Mouse (Mus musculus): Measurements from ENCODE around the gene Rps6ka3. TPM values are rescaled to one million over a fixed set of nuclear protein-coding genes. Genes with fewer than 3 reads are reported as not detected.

Gene Rps6ka3
- polyA plus RNA-seq, 2 experiments = 6.8 to 20.5 TPM

DNA sequence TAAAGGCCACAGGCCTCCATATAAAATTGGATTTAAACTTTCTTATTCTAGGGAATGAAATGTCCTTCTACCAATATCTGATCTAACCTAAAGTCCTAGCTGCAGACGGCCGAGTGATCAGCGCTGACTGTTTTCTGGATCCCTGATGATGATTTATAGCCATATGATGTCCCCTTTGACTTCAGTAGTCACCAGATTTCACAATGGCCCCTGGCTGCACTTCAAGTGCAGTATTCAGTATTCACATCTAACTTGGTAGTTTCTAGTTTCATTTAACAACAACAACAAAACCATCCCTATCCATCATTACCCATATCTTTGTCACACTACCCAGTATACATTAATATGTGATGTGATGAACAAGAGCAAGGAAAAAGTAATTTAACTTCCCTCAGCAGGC is 154.4 kb downstream of the Rps6ka3 start:
- Histone ChIP-seq H3K27me3 (ENCODE audit: control insufficient read depth, insufficient read depth, low read length) (no peaks in the 10 kb centered on the region), H3K4me2 (replicated peaks; ENCODE audit: low read depth, low read length, severe bottlenecking) (no peak overlapping the region), H3K27ac (replicated peaks; ENCODE audit: low read depth, low read length) (no peak overlapping the region), H3K36me3 (ENCODE audit: control insufficient read depth, insufficient read depth, low read length) (peaks cover 11% of the 10 kb centered on the region; the same call in 1 of the 2 replicates), H3K9me3 (ENCODE audit: control insufficient read depth, low read length) (no peaks in the 10 kb centered on the region), H3K4me3 (replicated peaks; ENCODE audit: low read length) (no peak overlapping the region), H3K9ac (ENCODE audit: low read depth, low read length, severe bottlenecking) (no peak overlapping the region), H3K4me1 (ENCODE audit: control insufficient read depth, insufficient read depth, low read length) (no peaks in the 10 kb centered on the region)
- DNase-seq (ENCODE audit: low spot score) (no peak), ATAC-seq (ENCODE audit: low FRiP score, low read depth) (no peak)
- 88% methylated on average over 3 of the region's 3 CpGs for WGBS
- no peak for TF ChIP-seq POLR2A (IDR thresholded peaks at IDR 0.05; ENCODE audit: borderline replicate concordance, extremely low read depth, insufficient read depth, insufficient read length)

DNA sequence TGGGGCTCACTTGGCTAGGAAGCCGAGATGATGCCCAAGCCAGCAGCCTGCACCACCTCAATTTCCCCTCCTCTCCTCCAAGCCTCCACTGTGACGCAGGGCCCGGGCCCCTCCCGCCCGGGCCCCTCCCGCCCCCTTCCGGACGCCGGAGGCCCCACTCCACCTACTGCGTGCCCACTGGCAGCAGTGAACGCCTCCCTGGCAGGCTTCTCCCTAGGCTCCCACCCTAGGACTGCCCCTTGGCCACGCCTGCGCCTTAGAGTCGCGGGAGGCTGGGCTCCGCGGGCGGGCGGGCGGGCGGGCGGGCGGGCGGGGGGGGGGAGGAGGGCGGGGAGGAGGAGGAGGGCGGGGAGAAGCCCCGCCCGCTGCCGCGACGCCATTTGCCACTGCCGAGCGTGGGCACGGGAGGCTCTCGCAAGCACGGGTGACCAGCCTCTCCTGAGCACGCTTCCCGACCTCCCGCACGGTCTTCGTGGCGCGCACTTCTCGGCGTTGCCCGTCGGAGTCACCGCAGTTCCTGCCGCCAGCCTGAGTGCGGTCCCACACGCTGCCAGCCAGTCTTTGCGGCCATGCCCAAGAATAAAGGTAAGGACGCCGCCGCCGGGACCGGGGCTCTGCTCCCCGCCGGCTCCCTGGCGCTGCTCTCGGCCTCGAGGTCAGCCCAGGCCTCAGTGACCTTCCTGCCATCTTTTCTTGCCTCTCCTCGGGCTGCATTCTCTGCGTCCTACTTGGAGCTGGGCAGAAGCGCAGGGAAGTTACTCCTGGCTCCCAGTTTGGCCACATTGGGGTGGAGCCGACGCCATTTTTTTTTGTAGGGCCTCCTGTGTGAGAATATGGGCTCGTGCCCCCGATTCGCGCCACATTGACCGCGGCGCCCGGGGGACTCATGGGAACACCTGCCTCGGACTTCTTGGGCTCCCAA is 162.0 kb downstream of the Rps6ka3 start, which contains the start of gene Eif1ax:
TSS of gene Eif1ax (plus strand) at position 348 of the 922 bp plus-strand sequence.
- peak; percentile 72 for DNase-seq (ENCODE audit: low spot score)
- ATAC-seq (ENCODE audit: low FRiP score, low read depth) = peak; percentile 95
- Histone ChIP-seq H3K27ac (replicated peaks; ENCODE audit: low read depth, low read length) (peak within 1 kb of the TSS; percentile 80), H3K9me3 (ENCODE audit: control insufficient read depth, low read length) (no peaks in the 10 kb centered on the region), H3K9ac (ENCODE audit: low read depth, low read length, severe bottlenecking) (peak within 1 kb of the TSS; percentile 70), H3K27me3 (ENCODE audit: control insufficient read depth, insufficient read depth, low read length) (no peaks in the 10 kb centered on the region), H3K4me1 (ENCODE audit: control insufficient read depth, insufficient read depth, low read length) (no peaks in the 10 kb centered on the region), H3K4me2 (replicated peaks; ENCODE audit: low read depth, low read length, severe bottlenecking) (peak within 1 kb of the TSS; percentile 49), H3K4me3 (replicated peaks; ENCODE audit: low read length) (peak within 1 kb of the TSS; percentile 61), H3K36me3 (ENCODE audit: control insufficient read depth, insufficient read depth, low read length) (0 out of 2 replicates have a peak, but pooled peaks cover 2% of the 10 kb centered on the region)
- 10% methylated on average over 39 of the region's 76 CpGs for WGBS
- 0 out of 2 replicates have a peak, but pooled peaks have one; percentile 22 for TF ChIP-seq POLR2A (IDR thresholded peaks at IDR 0.05; ENCODE audit: borderline replicate concordance, extremely low read depth, insufficient read depth, insufficient read length)

DNA sequence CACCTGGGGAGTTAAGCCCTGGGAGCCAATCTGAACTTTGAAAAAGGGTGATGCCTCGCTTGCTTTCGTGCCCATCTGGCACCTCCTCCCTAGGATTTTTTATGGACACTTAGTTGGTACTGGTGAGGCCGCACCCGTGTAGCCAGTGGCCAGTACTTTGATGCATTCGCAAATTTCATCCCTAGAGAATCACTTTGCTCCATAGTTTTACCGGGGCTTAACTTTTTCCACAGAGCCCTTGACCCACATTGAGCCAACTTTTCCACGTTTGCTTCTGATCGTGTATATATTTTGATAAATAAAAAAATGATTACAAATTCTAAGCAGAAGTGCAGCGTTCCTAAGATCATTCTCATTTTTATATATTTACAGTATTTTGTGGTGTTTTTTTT is 162.6 kb downstream of the Rps6ka3 start:
- TF ChIP-seq POLR2A (IDR thresholded peaks at IDR 0.05; ENCODE audit: borderline replicate concordance, extremely low read depth, insufficient read depth, insufficient read length) = no peak
- Histone ChIP-seq H3K9me3 (ENCODE audit: control insufficient read depth, low read length) (no peaks in the 10 kb centered on the region), H3K36me3 (ENCODE audit: control insufficient read depth, insufficient read depth, low read length) (0 out of 2 replicates have a peak, but pooled peaks cover 2% of the 10 kb centered on the region), H3K4me1 (ENCODE audit: control insufficient read depth, insufficient read depth, low read length) (no peaks in the 10 kb centered on the region), H3K9ac (ENCODE audit: low read depth, low read length, severe bottlenecking) (peak overlapping the region; percentile 70), H3K27me3 (ENCODE audit: control insufficient read depth, insufficient read depth, low read length) (no peaks in the 10 kb centered on the region), H3K4me2 (replicated peaks; ENCODE audit: low read depth, low read length, severe bottlenecking) (peak overlapping the region; percentile 49), H3K27ac (replicated peaks; ENCODE audit: low read depth, low read length) (0 out of 2 replicates have a peak overlapping the region, but pooled peaks have one; percentile 80), H3K4me3 (replicated peaks; ENCODE audit: low read length) (peak overlapping the region; percentile 61)
- no peak for ATAC-seq (ENCODE audit: low FRiP score, low read depth)
- 14% methylated on average over 9 of the region's 9 CpGs for WGBS
- DNase-seq (ENCODE audit: low spot score) = no peak

DNA sequence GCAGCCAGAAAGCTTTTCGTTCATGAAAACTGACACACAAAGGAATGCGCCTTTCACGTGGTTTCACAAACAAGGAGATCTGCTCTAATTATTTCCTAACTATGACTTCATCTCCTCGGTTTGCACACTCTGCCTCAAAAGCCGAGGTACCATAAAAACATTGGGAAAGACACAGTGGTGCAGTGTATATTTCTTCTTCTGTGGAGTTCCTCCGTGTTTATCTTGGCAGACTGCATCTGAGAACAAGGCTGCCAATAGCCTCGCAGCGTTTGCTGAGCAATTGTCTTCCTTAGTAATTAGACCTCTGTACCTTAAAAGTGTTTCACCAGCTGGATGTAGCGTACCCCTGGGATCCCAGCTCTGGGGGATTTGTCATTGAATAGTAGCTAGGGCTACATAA is 177.0 kb downstream of the Rps6ka3 start:
- Histone ChIP-seq H3K4me3 (replicated peaks; ENCODE audit: low read length) (no peak overlapping the region), H3K27ac (replicated peaks; ENCODE audit: low read depth, low read length) (no peak overlapping the region), H3K9ac (ENCODE audit: low read depth, low read length, severe bottlenecking) (no peak overlapping the region), H3K4me2 (replicated peaks; ENCODE audit: low read depth, low read length, severe bottlenecking) (no peak overlapping the region), H3K36me3 (ENCODE audit: control insufficient read depth, insufficient read depth, low read length) (peaks cover 17% of the 10 kb centered on the region; the same call in 1 of the 2 replicates), H3K9me3 (ENCODE audit: control insufficient read depth, low read length) (no peaks in the 10 kb centered on the region), H3K27me3 (ENCODE audit: control insufficient read depth, insufficient read depth, low read length) (no peaks in the 10 kb centered on the region), H3K4me1 (ENCODE audit: control insufficient read depth, insufficient read depth, low read length) (no peaks in the 10 kb centered on the region)
- no peak for TF ChIP-seq POLR2A (IDR thresholded peaks at IDR 0.05; ENCODE audit: borderline replicate concordance, extremely low read depth, insufficient read depth, insufficient read length)
- DNase-seq (ENCODE audit: low spot score) (no peak), ATAC-seq (ENCODE audit: low FRiP score, low read depth) (no peak)
- WGBS = 81% methylated on average over 9 of the region's 9 CpGs

DNA sequence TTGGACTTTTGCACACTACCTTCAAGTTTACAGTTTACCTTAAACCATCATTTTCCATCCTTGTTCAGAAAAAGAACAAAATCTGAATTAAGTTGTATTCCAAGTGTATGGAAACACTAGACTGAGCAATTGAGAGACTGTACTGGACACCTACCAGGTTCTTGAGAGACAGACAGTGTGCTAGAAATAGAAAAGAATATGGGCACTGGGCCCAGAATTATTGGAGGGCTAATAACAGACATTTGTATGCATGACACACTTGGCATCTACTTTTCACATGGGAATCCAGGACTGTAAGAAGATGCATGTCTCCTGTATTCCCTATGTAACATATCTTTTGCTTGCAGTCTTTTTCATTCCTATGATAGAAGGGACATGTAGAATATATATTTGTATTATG is 178.8 kb downstream of the Rps6ka3 start:
- no peak overlapping the region for H3K27ac ChIP-seq (replicated peaks; ENCODE audit: low read depth, low read length)
- no peaks in the 10 kb centered on the region for H3K27me3 ChIP-seq (ENCODE audit: control insufficient read depth, insufficient read depth, low read length)
- H3K36me3 ChIP-seq (ENCODE audit: control insufficient read depth, insufficient read depth, low read length) = peaks cover 17% of the 10 kb centered on the region; the same call in 1 of the 2 replicates
- ATAC-seq (ENCODE audit: low FRiP score, low read depth) = no peak
- H3K4me2 ChIP-seq (replicated peaks; ENCODE audit: low read depth, low read length, severe bottlenecking) = no peak overlapping the region
- no peak overlapping the region for H3K9ac ChIP-seq (ENCODE audit: low read depth, low read length, severe bottlenecking)
- H3K4me1 ChIP-seq (ENCODE audit: control insufficient read depth, insufficient read depth, low read length) = no peaks in the 10 kb centered on the region
- no peak overlapping the region for H3K4me3 ChIP-seq (replicated peaks; ENCODE audit: low read length)
- H3K9me3 ChIP-seq (ENCODE audit: control insufficient read depth, low read length) = no peaks in the 10 kb centered on the region
- peak; percentile 5 for DNase-seq (ENCODE audit: low spot score)
- TF ChIP-seq POLR2A (IDR thresholded peaks at IDR 0.05; ENCODE audit: borderline replicate concordance, extremely low read depth, insufficient read depth, insufficient read length) = no peak

Measured in limb, embryonic 14.5 days (tissue).